Mouse (Mus musculus) lung, postnatal 0 days (tissue): Measurements from ENCODE around the gene Polr2h. TPM values are rescaled to one million over a fixed set of nuclear protein-coding genes. Genes with fewer than 3 reads are reported as not detected.

Experiments used
- ATAC-seq: fragments of 200-750 bp; cut with Nextera tagmentation; 2 replicates; pipeline ENCODE4 v1.8.0; 2017; ENCODE audit warnings: moderate library complexity
- DNase-seq: peaks from one replicate; pipeline ENCODE4 v3.0.0-alpha.2; 2016; ENCODE audit warnings: low spot score
- H3K27ac ChIP-seq: fragments of 300-500 bp; sonication (generic); 2 replicates; pipeline ENCODE4 v1.5.1; 2014; ENCODE audit warnings: antibody characterized with exemption, mild to moderate bottlenecking, low read length, mixed read lengths
- H3K27me3 ChIP-seq: fragments of 300-500 bp; sonication (generic); replicated peaks from 2 replicates; pipeline ENCODE4 v1.6.1; 2014; ENCODE audit warnings: low read length, mixed read lengths; ENCODE audit not compliant: insufficient read depth
- H3K36me3 ChIP-seq: fragments of 300-500 bp; sonication (generic); 2 replicates; pipeline ENCODE4 v1.6.1; 2014; ENCODE audit warnings: low read length, mixed read lengths; ENCODE audit not compliant: insufficient read depth
- H3K4me1 ChIP-seq: fragments of 300-500 bp; sonication (generic); 2 replicates; pipeline ENCODE4 v1.6.1; 2014; ENCODE audit warnings: antibody characterized with exemption, low read depth, low read length, mixed read lengths; ENCODE audit not compliant: insufficient read depth
- H3K4me2 ChIP-seq: fragments of 300-500 bp; sonication (generic); replicated peaks from 2 replicates; pipeline ENCODE4 v1.6.1; 2014; ENCODE audit warnings: low read depth, mild to moderate bottlenecking, low read length, moderate library complexity, mixed read lengths
- H3K4me3 ChIP-seq: fragments of 300-500 bp; sonication (generic); 2 replicates; pipeline ENCODE4 v1.5.1; 2014; ENCODE audit warnings: low read depth, low read length
- H3K9ac ChIP-seq: fragments of 300-500 bp; sonication (generic); replicated peaks from 2 replicates; pipeline ENCODE4 v1.6.1; 2014; ENCODE audit warnings: low read depth, mild to moderate bottlenecking
- H3K9me3 ChIP-seq: fragments of 300-500 bp; sonication (generic); 2 replicates; pipeline ENCODE4 v1.6.1; 2016; ENCODE audit warnings: low read length, mixed read lengths
- CTCF ChIP-seq: IDR thresholded peaks from 2 replicates; pipeline ENCODE4 v1.5.1; 2016; ENCODE audit warnings: antibody characterized with exemption, mild to moderate bottlenecking
- EP300 ChIP-seq: IDR thresholded peaks from 2 replicates; pipeline ENCODE4 v1.6.1; 2016; ENCODE audit warnings: antibody characterized with exemption, mild to moderate bottlenecking, control low read depth
- WGBS: fragments of 180-500 bp; shearing (Covaris S2); extraction: QIAGEN DNeasy Blood & Tissue Kit; methylation state at CpG from one replicate; pipeline ENCODE4 v1.1.7; 2014; 5-methylcytosine and 5-hydroxymethylcytosine counted together
- polyA plus RNA-seq: library from polyadenylated mRNA; unstranded; fragments of >200 nt; fragmentation: Nextera tagmentation; extraction: Ambion mirVana; gene quantifications from 2 replicates; pipeline ENCODE4 v1.2.1, GENCODE M21; 2015

Polr2h gene
- polyA plus RNA-seq, 1 experiment from 2014 or later = 48.2 TPM

DNA sequence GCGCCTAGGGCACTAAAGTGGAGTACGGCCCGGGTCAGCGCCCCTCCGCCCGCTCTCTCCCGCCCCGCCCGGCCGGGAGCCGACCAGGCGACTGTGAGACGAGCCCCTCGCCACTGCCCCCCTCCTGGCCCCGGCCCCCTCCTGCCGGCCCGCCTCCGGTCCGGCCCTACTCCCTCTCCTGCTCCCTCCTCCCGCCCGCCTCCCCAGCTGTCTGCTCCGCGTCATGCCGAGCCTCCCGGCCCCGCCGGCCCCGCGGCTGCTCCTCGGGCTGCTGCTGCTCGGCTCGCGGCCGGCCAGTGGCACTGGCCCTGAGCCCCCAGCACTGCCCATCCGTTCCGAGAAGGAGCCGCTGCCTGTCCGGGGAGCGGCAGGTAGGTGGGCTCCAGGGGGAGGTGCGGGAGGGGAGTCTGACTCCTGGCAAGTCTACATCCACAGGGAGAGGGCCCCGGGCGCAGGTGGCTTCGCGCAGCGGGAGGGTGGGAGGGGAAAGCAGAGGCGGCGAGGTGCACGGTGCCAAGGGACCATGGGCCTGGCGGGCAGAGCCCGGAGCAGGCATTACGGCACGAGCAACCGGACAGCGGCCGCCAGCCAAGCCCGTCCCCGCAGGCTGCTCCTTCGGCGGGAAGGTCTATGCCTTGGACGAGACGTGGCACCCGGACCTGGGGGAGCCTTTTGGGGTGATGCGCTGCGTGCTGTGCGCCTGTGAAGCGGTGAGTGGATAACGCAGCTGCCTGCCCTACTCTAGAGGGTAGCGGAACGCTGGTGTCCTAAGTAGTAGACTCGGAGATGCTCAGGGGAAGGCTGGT, 15.7 kb downstream of the Polr2h start, which contains the start of gene Chrd:
Gene Chrd (plus strand): TSS at position 203 of the 806 bp plus-strand sequence.
- peak within 1 kb of the TSS; percentile 99 for H3K4me2 ChIP-seq
- H3K9ac ChIP-seq = peak within 1 kb of the TSS; percentile 54
- 1% methylated on average over 44 of the region's 70 CpGs for WGBS
- peak within 1 kb of the TSS; percentile 60 for H3K4me3 ChIP-seq
- H3K27ac ChIP-seq = peak within 1 kb of the TSS; percentile 54; the same call in 1 of the 2 replicates
- ATAC-seq (peak; percentile 87), DNase-seq (peak; percentile 74)
- H3K36me3 ChIP-seq = no peaks in the 10 kb centered on the region
- H3K27me3 ChIP-seq = peaks cover 21% of the 10 kb centered on the region
- H3K9me3 ChIP-seq = no peaks in the 10 kb centered on the region
- TF ChIP-seq CTCF (no peak), EP300 (no peak)
- no peaks in the 10 kb centered on the region; the same call in 1 of the 2 replicates for H3K4me1 ChIP-seq

DNA sequence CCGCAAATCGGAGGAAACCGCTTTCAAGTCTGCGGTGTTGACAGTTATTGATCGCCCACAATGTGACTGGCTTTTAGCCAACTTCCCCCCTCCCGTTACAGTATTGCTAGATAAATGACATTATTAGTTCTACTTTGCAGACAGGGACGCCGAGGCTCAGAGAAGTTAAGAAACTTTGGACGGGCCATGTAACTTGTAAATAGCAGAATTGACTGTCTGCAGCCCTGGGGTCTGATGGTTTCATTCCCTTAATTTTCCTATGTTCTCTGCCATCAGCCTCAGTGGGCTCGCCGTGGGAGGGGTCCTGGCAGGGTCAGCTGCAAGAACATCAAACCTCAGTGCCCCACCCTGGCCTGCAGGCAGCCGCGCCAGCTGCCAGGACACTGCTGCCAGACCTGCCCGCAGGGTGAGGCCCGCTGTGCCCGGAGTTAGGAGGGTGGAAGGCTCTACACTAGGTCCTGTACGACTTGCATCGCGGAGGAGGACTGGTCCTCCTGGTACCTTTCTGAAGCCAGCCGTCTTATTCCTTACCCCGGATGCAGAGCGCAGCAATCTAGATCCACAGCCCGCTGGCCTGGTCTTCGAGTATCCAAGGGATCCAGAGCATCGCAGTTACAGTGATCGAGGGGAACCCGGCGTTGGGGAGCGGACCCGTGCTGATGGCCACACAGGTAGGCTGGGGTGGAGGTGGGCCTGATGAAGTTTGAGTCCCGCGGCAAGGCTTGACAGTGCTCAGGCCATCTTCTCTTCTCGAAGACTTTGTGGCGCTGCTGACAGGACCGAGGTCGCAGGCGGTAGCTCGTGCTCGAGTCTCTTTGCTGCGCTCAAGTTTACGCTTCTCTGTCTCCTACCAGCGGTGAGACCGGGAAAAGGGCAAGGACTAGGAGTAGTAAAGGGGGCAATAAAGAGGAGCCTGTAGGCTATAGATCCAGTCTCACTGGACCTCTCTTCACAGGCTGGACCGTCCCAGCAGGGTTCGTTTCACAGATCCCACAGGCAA, 16.6 kb downstream of the Polr2h start, which contains the start of gene Thpo:
Gene Thpo (minus strand): TSS at position 781 of the 1,000 bp plus-strand sequence.
- DNase-seq = no peak
- ATAC-seq = no peak
- Histone ChIP-seq H3K27ac (no peak within 1 kb of the TSS), H3K9ac (peak within 1 kb of the TSS; percentile 54), H3K4me3 (peak within 1 kb of the TSS; percentile 60), H3K9me3 (no peaks in the 10 kb centered on the region), H3K36me3 (no peaks in the 10 kb centered on the region), H3K27me3 (peaks cover 21% of the 10 kb centered on the region), H3K4me1 (no peaks in the 10 kb centered on the region; the same call in 1 of the 2 replicates), H3K4me2 (peak within 1 kb of the TSS; percentile 99)
- 5% methylated on average over 45 of the region's 45 CpGs for WGBS
- TF ChIP-seq CTCF (no peak), EP300 (no peak)

DNA sequence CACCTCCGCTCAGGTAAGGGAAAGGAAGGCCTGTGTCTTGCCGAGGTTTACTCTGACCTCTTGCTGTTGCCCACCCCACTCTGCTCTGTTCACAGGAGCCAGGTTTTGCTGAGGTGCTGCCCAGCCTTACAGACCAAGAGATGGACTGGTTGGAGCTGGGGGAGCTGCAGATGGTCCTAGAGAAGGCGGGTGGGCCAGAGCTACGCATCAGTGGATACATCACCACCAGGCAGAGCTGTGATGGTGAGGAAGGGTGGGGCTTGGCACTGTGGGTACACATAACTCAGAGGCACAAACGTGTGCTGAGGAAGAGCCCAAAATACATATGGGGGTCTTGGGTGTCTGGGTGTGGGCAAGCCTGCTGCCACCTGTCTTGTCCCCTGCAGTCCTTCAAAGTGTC, 18.2 kb downstream of the Polr2h start:
- H3K27ac ChIP-seq = no peak overlapping the region
- 64% methylated on average over 5 of the region's 5 CpGs for WGBS
- no peak for TF ChIP-seq CTCF
- no peak for TF ChIP-seq EP300
- H3K36me3 ChIP-seq = no peaks in the 10 kb centered on the region
- ATAC-seq (no peak), DNase-seq (no peak)
- no peak overlapping the region for H3K4me2 ChIP-seq
- no peak overlapping the region for H3K4me3 ChIP-seq
- H3K9me3 ChIP-seq = no peaks in the 10 kb centered on the region
- no peak overlapping the region for H3K9ac ChIP-seq
- H3K27me3 ChIP-seq = peaks cover 21% of the 10 kb centered on the region
- no peaks in the 10 kb centered on the region; the same call in 1 of the 2 replicates for H3K4me1 ChIP-seq

GRCm38 (mm10) chr16:20736168-20736567, 18.7 kb downstream of the Polr2h start:
- peaks cover 21% of the 10 kb centered on the region for H3K27me3 ChIP-seq
- DNase-seq = no peak

GRCm38 (mm10) chr16:20736823-20737222, 19.4 kb downstream of the Polr2h start:
- ATAC-seq (no peak), DNase-seq (no peak)
- H3K9ac ChIP-seq = no peak overlapping the region
- no peak overlapping the region for H3K4me3 ChIP-seq
- no peaks in the 10 kb centered on the region; the same call in 1 of the 2 replicates for H3K4me1 ChIP-seq
- no peak for TF ChIP-seq EP300
- no peak for TF ChIP-seq CTCF
- no peaks in the 10 kb centered on the region for H3K9me3 ChIP-seq
- H3K36me3 ChIP-seq = no peaks in the 10 kb centered on the region
- no peak overlapping the region for H3K4me2 ChIP-seq
- H3K27ac ChIP-seq = no peak overlapping the region
- 79% methylated on average over 5 of the region's 5 CpGs for WGBS
- H3K27me3 ChIP-seq = peaks cover 17% of the 10 kb centered on the region

More at GRCm38 (mm10) chr16:20736168-20736567, 18.7 kb downstream of the Polr2h start:
- H3K4me2 ChIP-seq = no peak overlapping the region
- H3K4me3 ChIP-seq = no peak overlapping the region
- TF ChIP-seq CTCF = no peak
- no peak for TF ChIP-seq EP300
- no peak overlapping the region for H3K27ac ChIP-seq
- H3K9me3 ChIP-seq = no peaks in the 10 kb centered on the region
- H3K4me1 ChIP-seq = no peaks in the 10 kb centered on the region; the same call in 1 of the 2 replicates
- no peaks in the 10 kb centered on the region for H3K36me3 ChIP-seq
- H3K9ac ChIP-seq = no peak overlapping the region
- WGBS = 87% methylated on average over 7 of the region's 7 CpGs
- no peak for ATAC-seq

DNA sequence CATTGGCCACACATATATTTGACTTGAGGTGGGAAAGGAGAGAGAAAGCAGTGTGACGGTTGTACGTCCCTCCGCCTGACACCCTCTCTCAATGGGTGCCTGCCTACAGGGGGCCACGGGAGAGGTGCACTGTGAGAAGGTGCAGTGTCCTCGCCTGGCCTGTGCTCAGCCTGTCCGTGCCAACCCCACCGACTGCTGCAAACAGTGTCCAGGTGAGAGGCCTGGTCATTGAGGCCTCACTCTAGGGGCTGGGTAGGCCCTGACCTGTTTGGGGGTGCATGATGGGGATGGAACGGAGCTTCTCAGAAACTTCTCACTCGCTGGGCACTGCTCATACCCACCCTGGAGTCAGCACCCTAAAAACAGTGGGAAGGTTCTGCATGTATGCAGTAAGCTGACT, 22.4 kb downstream of the Polr2h start:
- Histone ChIP-seq H3K27me3 (peaks cover 4% of the 10 kb centered on the region), H3K4me3 (no peak overlapping the region), H3K27ac (no peak overlapping the region), H3K4me2 (no peak overlapping the region), H3K4me1 (no peaks in the 10 kb centered on the region), H3K9ac (no peak overlapping the region), H3K9me3 (no peaks in the 10 kb centered on the region), H3K36me3 (no peaks in the 10 kb centered on the region)
- ATAC-seq = no peak
- no peak for DNase-seq
- WGBS = 90% methylated on average over 9 of the region's 9 CpGs
- TF ChIP-seq EP300 (no peak), CTCF (no peak)
